Mouse (Mus musculus) embryonic fibroblast, embryonic 13.5 days (primary cell): ENCODE results near the gene Eefsec.

Source experiments
- CTCF ChIP-seq: IDR thresholded peaks from 2 replicates; pipeline ENCODE4 v1.5.1; 2011; ENCODE audit warnings: mild to moderate bottlenecking, control low read depth, low read length, moderate library complexity, borderline replicate concordance; ENCODE audit not compliant: insufficient read depth
- POLR2A ChIP-seq: IDR thresholded peaks from 2 replicates; pipeline ENCODE4 v1.6.1; 2011; ENCODE audit warnings: low read depth, mild to moderate bottlenecking, control low read depth, low read length, moderate library complexity

DNA sequence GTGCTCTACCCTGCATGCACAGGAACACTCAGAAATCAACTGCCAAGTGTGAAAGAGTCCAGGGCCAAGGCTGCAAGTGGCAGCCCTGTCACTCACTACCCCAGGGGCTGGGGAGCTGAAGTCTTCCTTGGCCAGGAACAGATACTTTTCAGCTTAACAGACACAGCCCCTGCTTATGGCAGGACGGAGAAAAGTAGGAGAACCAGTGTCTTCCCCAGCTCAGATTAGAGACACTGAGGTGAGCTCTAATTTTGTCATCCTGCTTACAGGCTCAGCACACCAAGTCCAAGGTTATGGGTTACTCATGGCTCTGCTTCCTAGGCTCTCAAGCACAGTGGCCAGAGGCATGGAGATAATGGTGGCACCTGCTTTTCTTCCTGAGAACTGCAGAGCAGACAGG lies 126.6 kb downstream of the Eefsec start:
- TF ChIP-seq CTCF: no peak
- no peak for TF ChIP-seq POLR2A
